Mouse (Mus musculus) splenic B cell, adult 2 months (primary cell): Measurements from ENCODE around the gene Mlh1.
A peak's percentile ranks its signal among the peaks of the same experiment; 100 is the strongest.

ENCODE experiments used
- DNase-seq: peaks from one replicate; pipeline ENCODE4 v3.0.0-alpha.2; 2011; ENCODE audit warnings: low read depth, low spot score
- H3K27me3 ChIP-seq: 2 replicates; pipeline ENCODE4 v1.6.1; 2012; ENCODE audit warnings: mild to moderate bottlenecking, low read length, moderate library complexity, mixed read lengths; ENCODE audit not compliant: control insufficient read depth, poor library complexity, insufficient read depth, severe bottlenecking
- H3K36me3 ChIP-seq: 2 replicates; pipeline ENCODE4 v1.6.1; 2012; ENCODE audit warnings: mild to moderate bottlenecking, low read length, moderate library complexity, mixed read lengths; ENCODE audit not compliant: control insufficient read depth, poor library complexity, insufficient read depth, severe bottlenecking

Mlh1 gene

GRCm38 (mm10) chr9:111271434-111272160 lies at the start of gene Mlh1, which contains the start of gene Epm2aip1:
Gene Mlh1, minus strand, starts transcription at chr9:111271791.
Gene Epm2aip1, plus strand, starts transcription at chr9:111271929.
- DNase-seq = peak; percentile 100
- Histone ChIP-seq H3K36me3 (peaks cover 3% of the 10 kb centered on the region; the same call in 1 of the 2 replicates), H3K27me3 (no peaks in the 10 kb centered on the region)

- Histone ChIP-seq H3K36me3 (no peaks in the 10 kb centered on the region), H3K27me3 (no peaks in the 10 kb centered on the region)
- no peak for DNase-seq
Observed at GRCm38 (mm10) chr9:111320912-111321311, 49.3 kb upstream of the Mlh1 start.

- DNase-seq = peak; percentile 45
- Histone ChIP-seq H3K36me3 (no peaks in the 10 kb centered on the region), H3K27me3 (peaks cover 5% of the 10 kb centered on the region; the same call in 1 of the 2 replicates)
Observed at GRCm38 (mm10) chr9:111314219-111314618, 42.6 kb upstream of the Mlh1 start.

- peaks cover 5% of the 10 kb centered on the region; the same call in 1 of the 2 replicates for H3K27me3 ChIP-seq
- DNase-seq = no peak
- H3K36me3 ChIP-seq = no peaks in the 10 kb centered on the region
Observed at GRCm38 (mm10) chr9:111313793-111314192, 42.2 kb upstream of the Mlh1 start.

- peaks cover 5% of the 10 kb centered on the region; the same call in 1 of the 2 replicates for H3K27me3 ChIP-seq
- DNase-seq = no peak
Observed at GRCm38 (mm10) chr9:111313299-111313698, 41.7 kb upstream of the Mlh1 start.

GRCm38 (mm10) chr9:111312442-111313141 lies 41.0 kb upstream of the Mlh1 start:
- no peak for DNase-seq
- Histone ChIP-seq H3K27me3 (peaks cover 5% of the 10 kb centered on the region; the same call in 1 of the 2 replicates), H3K36me3 (no peaks in the 10 kb centered on the region)

More at GRCm38 (mm10) chr9:111313299-111313698, 41.7 kb upstream of the Mlh1 start:
- no peaks in the 10 kb centered on the region for H3K36me3 ChIP-seq

- no peak for DNase-seq
- no peaks in the 10 kb centered on the region for H3K36me3 ChIP-seq
- H3K27me3 ChIP-seq = peaks cover 5% of the 10 kb centered on the region; the same call in 1 of the 2 replicates
Observed at GRCm38 (mm10) chr9:111311843-111312441, 40.4 kb upstream of the Mlh1 start.

GRCm38 (mm10) chr9:111311031-111311842 lies 39.6 kb upstream of the Mlh1 start, which contains the start of gene Trank1:
Gene Trank1, plus strand, starts transcription at chr9:111311739.
- Histone ChIP-seq H3K36me3 (no peaks in the 10 kb centered on the region), H3K27me3 (peaks cover 5% of the 10 kb centered on the region; the same call in 1 of the 2 replicates)
- DNase-seq = no peak

- H3K27me3 ChIP-seq = no peaks in the 10 kb centered on the region
- DNase-seq = no peak
- H3K36me3 ChIP-seq = no peaks in the 10 kb centered on the region
Observed at GRCm38 (mm10) chr9:111306142-111306541, 34.6 kb upstream of the Mlh1 start.

- H3K27me3 ChIP-seq = no peaks in the 10 kb centered on the region
- no peak for DNase-seq
Observed at GRCm38 (mm10) chr9:111304036-111304435, 32.4 kb upstream of the Mlh1 start.

GRCm38 (mm10) chr9:111302196-111302831 lies 30.7 kb upstream of the Mlh1 start:
- no peak for DNase-seq
- Histone ChIP-seq H3K36me3 (no peaks in the 10 kb centered on the region), H3K27me3 (no peaks in the 10 kb centered on the region)

More at GRCm38 (mm10) chr9:111304036-111304435, 32.4 kb upstream of the Mlh1 start:
- no peaks in the 10 kb centered on the region for H3K36me3 ChIP-seq

- no peaks in the 10 kb centered on the region for H3K27me3 ChIP-seq
- H3K36me3 ChIP-seq = no peaks in the 10 kb centered on the region
- no peak for DNase-seq
Observed at GRCm38 (mm10) chr9:111298606-111299005, 27.0 kb upstream of the Mlh1 start.

GRCm38 (mm10) chr9:111296433-111296832 lies 24.8 kb upstream of the Mlh1 start:
- Histone ChIP-seq H3K36me3 (no peaks in the 10 kb centered on the region), H3K27me3 (no peaks in the 10 kb centered on the region)
- DNase-seq = no peak

- Histone ChIP-seq H3K27me3 (no peaks in the 10 kb centered on the region), H3K36me3 (no peaks in the 10 kb centered on the region)
- DNase-seq = no peak
Observed at GRCm38 (mm10) chr9:111295323-111295722, 23.7 kb upstream of the Mlh1 start.
